Mouse (Mus musculus) forebrain, embryonic 10.5 days (tissue): ENCODE results near the gene Hmcn1. TPM values are rescaled to one million over a fixed set of nuclear protein-coding genes. Genes with fewer than 3 reads are reported as not detected.

Experiments
- DNase-seq: peaks from one replicate; pipeline ENCODE4 v3.0.0-alpha.2; 2017; ENCODE audit warnings: low spot score; ENCODE audit errors: extremely low spot score
- H3K27ac ChIP-seq: fragments of 300-500 bp; sonication (generic); 2 replicates; pipeline ENCODE4 v1.5.1; 2016; ENCODE audit warnings: mild to moderate bottlenecking
- H3K27me3 ChIP-seq: fragments of 300-500 bp; sonication (generic); 2 replicates; pipeline ENCODE4 v1.6.1; 2016; ENCODE audit warnings: mild to moderate bottlenecking; ENCODE audit not compliant: poor library complexity, severe bottlenecking
- H3K36me3 ChIP-seq: fragments of 300-500 bp; sonication (generic); replicated peaks from 2 replicates; pipeline ENCODE4 v1.6.1; 2016; ENCODE audit warnings: mild to moderate bottlenecking, moderate library complexity
- H3K4me1 ChIP-seq: fragments of 300-500 bp; sonication (generic); 2 replicates; pipeline ENCODE4 v1.6.1; 2016
- H3K4me3 ChIP-seq: fragments of 300-500 bp; sonication (generic); 2 replicates; pipeline ENCODE4 v1.5.1; 2016; ENCODE audit warnings: mild to moderate bottlenecking, moderate library complexity
- H3K9me3 ChIP-seq: fragments of 300-500 bp; sonication (generic); 2 replicates; pipeline ENCODE4 v1.6.1; 2016; ENCODE audit warnings: mild to moderate bottlenecking, moderate library complexity
- WGBS: fragments of 180-500 bp; shearing (Covaris S2); methylation state at CpG from one replicate; pipeline ENCODE4 v1.1.7; 2016; 5-methylcytosine and 5-hydroxymethylcytosine counted together
- polyA plus RNA-seq: library from polyadenylated mRNA; unstranded; fragments of >200 nt; fragmentation: Nextera tagmentation; extraction: Ambion mirVana; gene quantifications from 2 replicates; pipeline ENCODE4 v1.2.1, GENCODE M21; 2016

Gene Hmcn1
- polyA plus RNA-seq, 1 experiment from 2014 or later = 9.1 TPM

DNA sequence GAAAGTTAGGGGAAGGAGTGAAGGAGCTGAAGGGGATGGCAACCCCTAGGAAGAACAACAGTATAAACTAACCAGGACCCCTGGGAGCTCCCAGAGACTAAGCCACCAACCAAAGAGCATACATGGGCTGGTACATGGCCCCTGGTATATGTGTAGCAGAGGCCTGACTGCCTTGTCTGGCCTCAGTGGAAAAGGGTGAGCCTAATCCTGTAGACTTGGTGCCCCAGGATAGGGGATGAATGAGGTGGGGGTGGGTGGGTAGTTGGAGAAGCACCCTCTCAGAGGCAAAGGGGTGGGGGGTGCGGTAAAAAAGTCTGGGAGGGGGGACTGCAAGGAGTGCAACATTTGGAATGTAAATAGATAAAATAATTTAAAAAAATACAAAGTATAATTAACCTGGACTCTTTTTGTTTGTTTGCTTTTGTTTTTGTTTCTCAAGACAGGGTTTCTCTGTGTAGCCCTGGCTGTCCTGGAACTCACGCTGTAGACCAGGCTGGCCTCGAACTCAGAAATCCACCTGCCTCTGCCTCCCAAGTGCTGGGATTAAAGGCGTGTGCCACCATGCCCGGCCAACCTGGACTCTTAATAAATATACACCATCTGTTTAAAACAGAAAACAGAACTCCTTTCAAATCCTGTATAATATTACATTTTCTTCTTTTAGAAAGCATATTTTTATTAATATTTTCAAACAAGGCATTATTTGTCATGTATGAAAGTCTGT is 423.3 kb downstream of the Hmcn1 start:
- no peaks in the 10 kb centered on the region for H3K27me3 ChIP-seq
- H3K9me3 ChIP-seq = no peaks in the 10 kb centered on the region
- no peak for DNase-seq
- no peak overlapping the region for H3K4me3 ChIP-seq
- H3K36me3 ChIP-seq = no peaks in the 10 kb centered on the region
- WGBS = 88% methylated on average over 5 of the region's 5 CpGs
- H3K4me1 ChIP-seq = peaks cover 14% of the 10 kb centered on the region
- H3K27ac ChIP-seq = peak overlapping the region; percentile 15; the same call in 1 of the 2 replicates

DNA sequence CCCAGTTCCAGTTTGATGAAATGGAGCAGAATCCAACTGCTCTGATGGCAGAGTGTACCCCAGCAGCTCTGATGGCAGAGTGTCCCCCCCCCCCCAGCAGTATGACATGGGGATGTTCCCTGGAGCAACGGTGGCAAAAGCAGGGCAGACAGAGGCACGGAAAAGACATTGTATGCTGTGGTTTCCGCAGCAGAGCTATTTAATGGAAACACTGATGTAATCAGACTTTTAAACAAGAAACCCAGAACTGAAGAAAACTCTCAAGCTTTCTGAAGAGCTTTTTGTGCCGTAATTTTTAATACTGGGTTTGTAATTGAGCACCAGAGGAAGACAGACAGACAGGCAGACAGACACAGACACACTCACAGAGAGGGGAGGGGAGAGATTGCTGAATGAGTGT is 426.9 kb downstream of the Hmcn1 start:
- Histone ChIP-seq H3K27ac (no peak overlapping the region), H3K4me1 (peaks cover 12% of the 10 kb centered on the region), H3K36me3 (peaks cover 7% of the 10 kb centered on the region; the same call in 1 of the 2 replicates), H3K9me3 (no peaks in the 10 kb centered on the region), H3K27me3 (no peaks in the 10 kb centered on the region), H3K4me3 (no peak overlapping the region)
- no peak for DNase-seq
- WGBS = 89% methylated on average over 4 of the region's 4 CpGs

DNA sequence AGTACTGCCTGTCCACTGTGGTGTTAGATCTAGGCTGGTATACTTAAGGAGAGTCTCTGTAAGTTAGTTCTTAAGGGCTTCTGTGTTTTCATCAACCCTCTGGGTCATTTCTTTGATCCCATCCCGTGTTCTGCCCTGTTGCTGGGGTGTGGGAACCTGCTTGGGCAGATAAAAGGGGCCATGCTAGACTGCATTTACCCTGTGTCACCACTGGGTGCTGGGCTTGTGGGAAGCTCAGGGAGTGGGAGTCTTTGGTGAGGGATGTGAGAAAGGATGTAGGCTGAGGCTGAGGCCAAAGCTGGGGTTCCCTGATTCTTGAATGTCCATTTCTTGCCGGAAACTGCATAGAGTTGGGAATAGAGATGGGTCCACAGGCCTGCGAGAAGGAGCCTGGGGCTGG is 436.6 kb downstream of the Hmcn1 start:
- H3K4me1 ChIP-seq = no peaks in the 10 kb centered on the region
- no peak overlapping the region for H3K27ac ChIP-seq
- no peaks in the 10 kb centered on the region for H3K9me3 ChIP-seq
- DNase-seq = no peak
- H3K36me3 ChIP-seq = no peaks in the 10 kb centered on the region
- H3K4me3 ChIP-seq = no peak overlapping the region
- no peaks in the 10 kb centered on the region for H3K27me3 ChIP-seq
- 80% methylated on average over 3 of the region's 3 CpGs for WGBS

DNA sequence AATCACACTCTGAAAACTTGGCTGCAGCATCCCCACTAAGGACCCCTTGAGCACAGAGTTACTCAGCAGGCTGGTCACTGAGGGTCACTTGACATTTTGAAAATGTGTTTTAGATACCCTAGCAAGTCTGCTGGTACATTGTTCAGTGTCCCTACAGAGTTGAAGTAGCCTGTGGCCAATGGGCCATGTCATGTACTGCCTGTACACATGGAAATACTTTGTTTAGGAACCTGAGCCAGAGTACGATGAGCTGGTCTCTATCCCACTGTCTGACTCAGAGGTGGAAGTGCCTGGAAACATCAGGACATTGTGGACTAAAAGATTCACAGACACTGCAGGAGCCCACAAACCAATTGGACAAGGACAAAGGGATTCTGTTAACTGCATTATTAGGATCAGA is 441.8 kb downstream of the Hmcn1 start:
- WGBS = 100% methylated on average over 1 of the region's 1 CpGs
- no peaks in the 10 kb centered on the region for H3K36me3 ChIP-seq
- no peak for DNase-seq
- H3K27me3 ChIP-seq = no peaks in the 10 kb centered on the region
- peaks cover 6% of the 10 kb centered on the region; the same call in 1 of the 2 replicates for H3K4me1 ChIP-seq
- H3K9me3 ChIP-seq = no peaks in the 10 kb centered on the region
- H3K4me3 ChIP-seq = no peak overlapping the region
- no peak overlapping the region for H3K27ac ChIP-seq

DNA sequence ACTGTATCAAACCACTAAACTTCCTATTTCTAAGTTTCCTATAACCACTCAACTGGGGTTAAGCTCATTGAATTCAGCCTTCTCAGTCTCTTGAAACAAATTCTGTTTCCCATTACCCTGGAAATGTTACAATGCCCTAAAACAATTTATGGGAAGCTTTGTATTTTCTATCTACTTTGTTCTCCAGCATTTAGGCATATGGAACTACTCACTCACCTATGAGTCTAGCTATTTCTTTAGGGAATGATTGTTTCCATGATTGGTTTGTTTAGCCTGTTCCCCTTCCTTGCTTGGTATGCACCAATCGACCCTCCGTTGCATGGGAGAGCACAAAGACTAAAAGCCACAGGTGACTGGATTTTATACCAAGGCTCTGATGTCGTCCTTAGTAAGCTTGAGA is 446.8 kb downstream of the Hmcn1 start:
- Histone ChIP-seq H3K36me3 (no peaks in the 10 kb centered on the region), H3K9me3 (no peaks in the 10 kb centered on the region), H3K4me3 (no peak overlapping the region), H3K27me3 (peaks cover 5% of the 10 kb centered on the region; the same call in 1 of the 2 replicates), H3K27ac (no peak overlapping the region), H3K4me1 (peaks cover 9% of the 10 kb centered on the region; the same call in 1 of the 2 replicates)
- WGBS = 87% methylated on average over 3 of the region's 3 CpGs
- no peak for DNase-seq

DNA sequence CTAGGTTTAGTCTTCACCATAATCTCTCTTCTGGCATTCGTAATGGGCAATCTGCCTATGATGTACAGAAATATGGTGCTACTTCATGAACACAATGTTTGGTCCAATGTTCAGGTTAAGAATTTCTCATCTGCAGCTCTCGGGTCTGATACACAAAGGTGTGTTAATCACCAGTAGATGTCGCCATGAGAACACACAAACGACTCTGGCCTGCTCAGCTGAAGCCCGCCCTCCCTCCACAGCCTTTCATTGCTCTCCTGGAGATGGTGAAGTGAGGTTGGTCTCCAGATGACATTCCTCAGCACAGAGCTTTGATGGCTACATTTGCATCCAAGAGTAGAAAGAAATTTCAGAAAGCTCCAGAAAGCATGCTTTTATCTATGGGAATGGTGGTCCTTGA is 453.0 kb downstream of the Hmcn1 start:
- Histone ChIP-seq H3K36me3 (no peaks in the 10 kb centered on the region), H3K4me3 (no peak overlapping the region), H3K27me3 (peaks cover 8% of the 10 kb centered on the region; the same call in 1 of the 2 replicates), H3K4me1 (peaks cover 21% of the 10 kb centered on the region), H3K27ac (no peak overlapping the region), H3K9me3 (no peaks in the 10 kb centered on the region)
- 8% methylated on average over 5 of the region's 5 CpGs for WGBS
- peak; percentile 60 for DNase-seq

DNA sequence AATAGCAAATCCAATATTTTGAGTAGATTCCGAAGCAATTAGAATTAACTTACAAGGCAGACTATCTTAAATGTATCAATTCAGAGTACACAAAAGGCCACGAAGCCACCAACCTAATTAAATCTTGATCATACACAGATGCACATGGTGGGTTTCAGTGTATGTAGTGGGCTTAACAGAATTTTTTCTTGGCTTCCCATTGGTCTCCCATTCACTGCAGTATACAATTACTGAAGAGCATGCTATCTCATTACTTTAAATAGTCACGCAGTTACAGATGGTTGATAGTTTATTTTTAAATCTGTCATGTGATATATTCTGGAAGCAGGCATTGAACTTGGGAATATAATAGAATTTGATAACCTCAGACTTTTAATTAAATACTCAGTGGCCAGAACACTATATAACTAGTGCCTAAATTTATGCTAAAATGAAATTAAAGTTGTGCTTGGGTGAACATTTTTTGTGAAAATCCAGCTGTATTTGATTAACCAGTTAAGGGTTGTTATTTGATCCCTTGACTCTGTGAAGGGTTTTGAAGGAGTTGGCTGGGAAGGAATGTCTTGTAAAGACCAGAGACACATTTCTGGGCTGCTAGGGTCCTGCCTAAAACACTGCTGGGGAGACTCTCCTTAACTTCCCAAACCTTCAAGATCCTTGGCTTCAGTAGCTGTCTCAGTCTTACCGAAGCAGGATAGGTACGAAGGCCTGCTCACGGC is 455.7 kb downstream of the Hmcn1 start:
- Histone ChIP-seq H3K27me3 (peaks cover 8% of the 10 kb centered on the region; the same call in 1 of the 2 replicates), H3K27ac (peak overlapping the region; percentile 77), H3K4me1 (peaks cover 20% of the 10 kb centered on the region), H3K36me3 (no peaks in the 10 kb centered on the region), H3K4me3 (no peak overlapping the region), H3K9me3 (0 out of 2 replicates have a peak, but pooled peaks cover 3% of the 10 kb centered on the region)
- WGBS = 74% methylated on average over 6 of the region's 6 CpGs
- no peak for DNase-seq

DNA sequence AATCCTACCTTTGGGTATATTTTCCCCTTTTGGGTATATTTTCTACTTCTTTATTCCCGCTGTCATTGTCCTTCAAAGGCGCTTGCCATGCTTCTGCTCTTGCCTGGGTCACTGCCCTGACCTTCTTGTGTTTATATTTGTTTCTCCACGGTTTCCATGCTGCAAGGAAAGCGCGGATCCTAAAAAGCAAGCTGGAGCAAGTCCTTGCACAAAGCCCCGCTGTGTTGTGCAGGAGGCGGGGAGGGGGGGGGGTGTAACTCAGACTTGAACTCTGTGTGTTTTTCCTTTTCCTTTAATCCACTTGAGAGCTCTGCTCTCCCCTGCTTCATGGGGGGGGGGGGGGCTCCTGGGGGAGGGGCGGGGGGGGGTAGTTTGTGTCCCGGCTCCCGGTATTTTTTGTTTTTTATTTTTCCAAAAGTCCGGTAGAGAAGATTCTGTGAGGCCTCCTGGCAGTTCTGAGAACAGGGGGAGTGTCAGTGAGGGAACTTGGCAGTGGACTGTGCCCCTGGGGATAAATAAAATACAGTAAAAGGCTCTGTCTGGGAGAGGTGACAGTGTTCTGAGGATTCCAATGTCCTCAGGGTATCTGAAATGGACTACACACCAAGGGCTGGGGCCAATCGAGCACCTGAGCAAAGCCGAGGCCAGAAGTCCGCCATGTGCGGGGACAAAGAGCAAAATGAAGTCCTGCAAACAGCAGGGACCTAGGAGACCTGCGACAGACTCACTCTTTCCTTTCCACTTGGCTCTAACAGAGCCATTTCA is 457.3 kb downstream of the Hmcn1 start:
- H3K27me3 ChIP-seq = no peaks in the 10 kb centered on the region
- peaks cover 20% of the 10 kb centered on the region for H3K4me1 ChIP-seq
- DNase-seq = peak; percentile 38
- H3K4me3 ChIP-seq = no peak overlapping the region
- H3K27ac ChIP-seq = peak overlapping the region; percentile 84
- H3K9me3 ChIP-seq = 0 out of 2 replicates have a peak, but pooled peaks cover 3% of the 10 kb centered on the region
- no peaks in the 10 kb centered on the region for H3K36me3 ChIP-seq
- 41% methylated on average over 16 of the region's 16 CpGs for WGBS

DNA sequence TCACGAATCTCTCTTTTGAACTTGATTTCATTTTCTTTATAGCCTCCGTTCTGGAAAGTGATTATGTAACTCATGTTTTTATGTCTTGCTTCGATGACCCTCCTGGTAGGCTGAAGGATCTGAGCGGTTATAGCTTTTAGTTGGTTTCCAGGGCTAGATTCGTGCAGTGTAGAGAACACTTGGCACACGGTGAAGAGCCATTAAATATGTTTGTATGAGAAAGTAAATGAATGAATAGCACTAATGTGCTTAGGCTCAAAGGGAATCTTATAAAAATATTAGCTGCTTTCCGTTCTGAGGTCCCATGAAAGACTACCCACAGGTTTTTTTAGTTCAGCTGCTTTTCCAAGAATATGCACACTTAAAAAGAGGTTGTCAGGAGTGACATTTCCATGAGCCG is 458.6 kb downstream of the Hmcn1 start:
- no peak for DNase-seq
- 95% methylated on average over 8 of the region's 8 CpGs for WGBS
- Histone ChIP-seq H3K4me3 (no peak overlapping the region), H3K4me1 (peaks cover 20% of the 10 kb centered on the region), H3K36me3 (no peaks in the 10 kb centered on the region), H3K27me3 (no peaks in the 10 kb centered on the region), H3K9me3 (0 out of 2 replicates have a peak, but pooled peaks cover 3% of the 10 kb centered on the region), H3K27ac (no peak overlapping the region)

DNA sequence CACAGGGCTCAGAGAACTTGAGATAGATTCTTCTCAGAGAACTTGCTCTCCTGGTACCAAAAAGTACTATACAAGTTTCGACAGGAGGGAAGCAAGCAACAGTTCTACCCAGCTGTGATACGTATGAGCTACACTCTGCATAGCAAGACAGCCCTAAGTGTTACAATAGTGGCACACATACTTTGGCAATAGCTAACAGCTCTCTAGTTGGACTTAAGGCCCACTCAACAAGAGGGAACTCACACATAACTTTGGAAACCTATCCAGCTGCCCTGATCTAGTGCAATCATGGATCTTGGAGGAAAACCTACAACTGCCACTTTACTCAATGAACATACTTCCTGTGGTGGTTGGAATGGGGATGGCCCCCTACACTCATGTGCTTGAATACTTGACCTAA is 480.2 kb downstream of the Hmcn1 start:
- H3K9me3 ChIP-seq = no peaks in the 10 kb centered on the region
- 92% methylated on average over 2 of the region's 2 CpGs for WGBS

More for the DNA sequence above, 480.2 kb downstream of the Hmcn1 start:
- Histone ChIP-seq H3K27ac (no peak overlapping the region), H3K36me3 (no peaks in the 10 kb centered on the region), H3K4me1 (no peaks in the 10 kb centered on the region), H3K27me3 (no peaks in the 10 kb centered on the region), H3K4me3 (no peak overlapping the region)
- DNase-seq = no peak
